Mouse (Mus musculus) spleen, adult 2 months (tissue): ENCODE measurements around the gene Smg6.

ENCODE experiments used
- CTCF ChIP-seq: fragments of 200-500 bp; IDR thresholded peaks from 2 replicates; pipeline ENCODE4 v1.5.1; 2011; ENCODE audit warnings: mild to moderate bottlenecking, inconsistent platforms; ENCODE audit not compliant: insufficient read depth, insufficient read length, insufficient replicate concordance; ENCODE audit errors: extremely low read depth
- POLR2A ChIP-seq: fragments of 200-500 bp; IDR thresholded peaks from 2 replicates; pipeline ENCODE4 v1.6.1; 2011; ENCODE audit warnings: low read depth, low read length, inconsistent platforms

- TF ChIP-seq POLR2A (no peak), CTCF (no peak)
Measured at GRCm38 (mm10) chr11:75106614-75107013, 181.0 kb downstream of the Smg6 start.
